Mouse (Mus musculus) midbrain, embryonic 13.5 days (tissue): ENCODE data around the gene Cog6. TPM values are rescaled to one million over a fixed set of nuclear protein-coding genes. Genes with fewer than 3 reads are reported as not detected.

Experiments
- ATAC-seq: fragments of 200-750 bp; cut with Nextera tagmentation; 2 replicates; pipeline ENCODE4 v1.8.0; 2017; ENCODE audit warnings: mild to moderate bottlenecking, moderate TSS enrichment, moderate library complexity
- H3K27ac ChIP-seq: fragments of 300-500 bp; sonication (generic); 2 replicates; pipeline ENCODE4 v1.5.1; 2015; ENCODE audit warnings: inconsistent platforms, mild to moderate bottlenecking, moderate library complexity
- H3K27me3 ChIP-seq: fragments of 300-500 bp; sonication (generic); 2 replicates; pipeline ENCODE4 v1.6.1; 2015; ENCODE audit warnings: mild to moderate bottlenecking, inconsistent platforms
- H3K36me3 ChIP-seq: fragments of 300-500 bp; sonication (generic); 2 replicates; pipeline ENCODE4 v1.6.1; 2015; ENCODE audit warnings: mild to moderate bottlenecking, inconsistent platforms
- H3K4me1 ChIP-seq: fragments of 300-500 bp; sonication (generic); replicated peaks from 2 replicates; pipeline ENCODE4 v1.6.1; 2015; ENCODE audit warnings: inconsistent platforms
- H3K4me2 ChIP-seq: fragments of 300-500 bp; sonication (generic); replicated peaks from 2 replicates; pipeline ENCODE4 v1.6.1; 2015; ENCODE audit warnings: moderate library complexity, mild to moderate bottlenecking, inconsistent platforms
- H3K4me3 ChIP-seq: fragments of 300-500 bp; sonication (generic); replicated peaks from 2 replicates; pipeline ENCODE4 v1.5.1; 2015; ENCODE audit warnings: mild to moderate bottlenecking, inconsistent platforms
- H3K9ac ChIP-seq: fragments of 300-500 bp; sonication (generic); replicated peaks from 2 replicates; pipeline ENCODE4 v1.6.1; 2015; ENCODE audit warnings: mild to moderate bottlenecking, inconsistent platforms
- H3K9me3 ChIP-seq: fragments of 300-500 bp; sonication (generic); 2 replicates; pipeline ENCODE4 v1.6.1; 2016; ENCODE audit warnings: mild to moderate bottlenecking, inconsistent platforms
- WGBS: fragments of 180-500 bp; shearing (Covaris S2); methylation state at CpG from one replicate; pipeline ENCODE4 v1.1.7; 2015; 5-methylcytosine and 5-hydroxymethylcytosine counted together
- polyA plus RNA-seq: library from polyadenylated mRNA; unstranded; fragments of >200 nt; fragmentation: Nextera tagmentation; extraction: Ambion mirVana; gene quantifications from 2 replicates; pipeline ENCODE4 v1.2.1, GENCODE M21; 2015

Cog6 gene
- polyA plus RNA-seq, 1 experiment from 2014 or later: 59.9 TPM

- Histone ChIP-seq H3K4me1 (peaks cover 32% of the 10 kb centered on the region), H3K9ac (peak overlapping the region; percentile 42), H3K27me3 (peaks cover 28% of the 10 kb centered on the region; the same call in 1 of the 2 replicates), H3K9me3 (no peaks in the 10 kb centered on the region), H3K4me3 (peak overlapping the region; percentile 72), H3K4me2 (peak overlapping the region; percentile 88), H3K27ac (no peak overlapping the region), H3K36me3 (no peaks in the 10 kb centered on the region)
- ATAC-seq: no peak
- 92% methylated on average over 13 of the region's 13 CpGs for WGBS
Measured at GRCm38 (mm10) chr3:53043206-53043780, 26.3 kb upstream of the Cog6 start.

- 35% methylated on average over 9 of the region's 9 CpGs for WGBS
- ATAC-seq: no peak
- Histone ChIP-seq H3K9ac (peak overlapping the region; percentile 79), H3K27ac (0 out of 2 replicates have a peak overlapping the region, but pooled peaks have one; percentile 69), H3K36me3 (no peaks in the 10 kb centered on the region), H3K4me2 (peak overlapping the region; percentile 88), H3K4me1 (peaks cover 32% of the 10 kb centered on the region), H3K9me3 (no peaks in the 10 kb centered on the region), H3K4me3 (peak overlapping the region; percentile 72), H3K27me3 (peaks cover 28% of the 10 kb centered on the region; the same call in 1 of the 2 replicates)
Measured at GRCm38 (mm10) chr3:53042240-53042567, 25.2 kb upstream of the Cog6 start.

GRCm38 (mm10) chr3:53041411-53042239, 24.6 kb upstream of the Cog6 start, which contains the start of gene Lhfp:
TSS of gene Lhfp (plus strand) at chr3:53041528.
- Histone ChIP-seq H3K36me3 (no peaks in the 10 kb centered on the region), H3K27ac (peak within 1 kb of the TSS; percentile 69), H3K4me3 (peak within 1 kb of the TSS; percentile 72), H3K9ac (peak within 1 kb of the TSS; percentile 79), H3K4me1 (peaks cover 32% of the 10 kb centered on the region), H3K4me2 (peak within 1 kb of the TSS; percentile 88), H3K9me3 (no peaks in the 10 kb centered on the region), H3K27me3 (peaks cover 28% of the 10 kb centered on the region; the same call in 1 of the 2 replicates)
- under 1% methylated on average over 57 of the region's 58 CpGs for WGBS
- ATAC-seq: peak; percentile 93

DNA sequence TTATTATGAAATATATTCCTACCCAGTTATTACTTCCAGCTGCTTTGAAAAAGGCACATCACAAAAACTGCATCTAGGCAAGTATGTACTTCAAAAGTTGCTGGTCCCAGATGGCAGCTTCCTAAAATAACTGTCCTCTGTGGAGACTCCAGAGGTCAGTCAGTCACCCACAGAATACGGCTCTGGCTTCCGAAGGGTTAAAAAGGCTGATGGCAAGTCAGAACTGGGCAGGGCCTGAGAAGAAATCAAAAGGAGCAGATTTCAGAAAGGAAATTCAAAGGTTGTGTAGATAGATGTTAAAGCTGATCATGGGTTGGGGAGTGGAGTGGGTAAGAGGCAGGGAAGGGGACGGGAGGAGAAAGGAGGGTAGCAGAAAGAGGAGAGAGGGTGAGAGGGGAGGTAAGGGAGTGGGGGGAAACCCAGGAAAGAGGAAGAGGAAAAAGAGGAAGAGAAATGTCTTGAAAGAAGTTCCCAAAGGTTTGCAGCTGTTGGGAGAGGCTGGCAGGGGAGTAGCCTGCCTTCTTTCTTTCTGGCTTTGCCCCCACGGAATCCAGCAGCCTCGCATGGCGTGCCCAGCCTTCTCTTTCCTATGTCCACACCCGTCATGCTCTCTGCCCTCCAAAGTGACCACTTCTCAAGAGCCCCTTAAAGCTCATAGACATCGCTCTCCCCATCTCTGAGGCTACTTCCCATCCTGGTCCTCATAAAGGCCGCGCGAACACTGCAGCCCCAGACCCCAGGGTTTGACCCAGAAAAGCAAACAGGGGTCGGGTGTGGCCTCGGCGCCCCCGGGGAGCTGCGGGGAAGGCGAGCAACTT, 23.8 kb upstream of the Cog6 start:
- H3K9ac ChIP-seq: peak overlapping the region; percentile 79
- no peaks in the 10 kb centered on the region for H3K36me3 ChIP-seq
- peak overlapping the region; percentile 88 for H3K4me2 ChIP-seq
- peak overlapping the region; percentile 69 for H3K27ac ChIP-seq
- ATAC-seq: peak; percentile 69
- peaks cover 28% of the 10 kb centered on the region; the same call in 1 of the 2 replicates for H3K27me3 ChIP-seq
- H3K4me1 ChIP-seq: peaks cover 32% of the 10 kb centered on the region
- peak overlapping the region; percentile 72 for H3K4me3 ChIP-seq
- 7% methylated on average over 17 of the region's 17 CpGs for WGBS
- H3K9me3 ChIP-seq: no peaks in the 10 kb centered on the region

DNA sequence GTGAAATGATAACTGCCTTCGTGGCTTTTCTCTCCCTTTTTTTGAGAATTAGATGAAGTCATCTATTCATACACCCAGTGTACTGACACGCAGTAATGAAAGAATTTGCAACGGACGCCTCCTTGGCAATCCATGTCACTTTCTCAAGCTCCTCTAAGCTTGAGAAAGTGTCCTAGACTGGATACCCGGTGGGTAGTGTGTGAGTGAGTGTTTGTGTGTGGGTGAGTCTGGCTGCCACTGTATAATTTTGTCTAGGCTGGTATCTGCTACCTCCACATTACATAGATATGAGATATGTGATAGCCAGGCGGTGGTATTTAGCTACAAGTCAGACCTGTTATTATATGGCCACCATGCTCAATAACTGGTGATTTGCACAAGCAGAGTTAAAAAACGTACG, 22.7 kb upstream of the Cog6 start:
- no peak overlapping the region for H3K4me2 ChIP-seq
- no peaks in the 10 kb centered on the region for H3K9me3 ChIP-seq
- 78% methylated on average over 8 of the region's 8 CpGs for WGBS

DNA sequence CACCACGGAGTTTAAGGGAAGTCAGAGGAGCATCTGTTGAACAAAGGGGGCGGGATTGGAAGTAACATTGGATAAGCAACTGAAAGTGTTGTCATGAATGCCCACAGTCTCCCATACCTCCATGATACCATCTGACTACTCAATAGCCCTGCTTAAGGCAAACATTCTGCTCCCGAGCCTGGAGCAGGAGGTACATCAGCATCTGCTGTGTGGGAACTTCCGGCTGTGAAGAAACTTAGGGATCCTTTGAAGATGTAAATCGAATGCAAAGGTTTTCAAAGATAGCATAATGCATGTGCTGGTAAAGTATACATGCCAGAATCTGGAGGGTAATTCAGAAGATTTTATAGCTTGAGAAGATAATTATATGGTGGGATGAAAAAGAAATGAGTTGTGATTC, 21.9 kb upstream of the Cog6 start:
- no peak overlapping the region for H3K4me3 ChIP-seq
- 74% methylated on average over 5 of the region's 5 CpGs for WGBS
- no peak for ATAC-seq

More for the DNA sequence above, 22.7 kb upstream of the Cog6 start:
- no peak overlapping the region for H3K27ac ChIP-seq
- peaks cover 26% of the 10 kb centered on the region for H3K4me1 ChIP-seq
- ATAC-seq: no peak
- H3K36me3 ChIP-seq: no peaks in the 10 kb centered on the region
- H3K4me3 ChIP-seq: no peak overlapping the region
- H3K27me3 ChIP-seq: peaks cover 28% of the 10 kb centered on the region; the same call in 1 of the 2 replicates
- H3K9ac ChIP-seq: no peak overlapping the region

DNA sequence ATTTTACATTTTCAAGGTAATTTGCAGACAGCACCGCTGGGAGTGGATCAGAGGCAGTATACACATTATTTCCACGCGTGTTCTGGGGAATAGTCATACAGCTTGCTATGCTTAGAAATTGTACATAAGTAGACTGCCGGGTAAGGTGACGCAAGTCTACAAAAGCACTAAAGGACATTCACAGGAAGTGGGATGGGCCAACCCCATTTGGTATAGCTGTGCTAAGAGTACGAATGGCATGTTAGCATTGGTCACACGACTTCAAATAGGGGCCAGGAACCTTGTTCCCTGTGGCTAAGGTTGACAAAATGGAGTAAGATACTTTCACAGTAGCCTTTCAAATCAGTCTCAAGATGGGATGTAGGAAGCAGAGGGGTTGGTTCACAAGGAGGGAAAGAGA, 19.9 kb upstream of the Cog6 start:
- H3K9me3 ChIP-seq: no peaks in the 10 kb centered on the region
- H3K27ac ChIP-seq: no peak overlapping the region
- H3K4me3 ChIP-seq: no peak overlapping the region
- H3K9ac ChIP-seq: no peak overlapping the region
- peaks cover 24% of the 10 kb centered on the region; the same call in 1 of the 2 replicates for H3K27me3 ChIP-seq
- no peak overlapping the region for H3K4me2 ChIP-seq
- WGBS: 90% methylated on average over 7 of the region's 7 CpGs
- peaks cover 6% of the 10 kb centered on the region for H3K4me1 ChIP-seq
- H3K36me3 ChIP-seq: no peaks in the 10 kb centered on the region
- ATAC-seq: no peak

More for the DNA sequence above, 21.9 kb upstream of the Cog6 start:
- Histone ChIP-seq H3K27ac (no peak overlapping the region), H3K4me1 (peaks cover 19% of the 10 kb centered on the region), H3K36me3 (no peaks in the 10 kb centered on the region), H3K27me3 (peaks cover 28% of the 10 kb centered on the region; the same call in 1 of the 2 replicates), H3K9me3 (no peaks in the 10 kb centered on the region), H3K9ac (no peak overlapping the region), H3K4me2 (no peak overlapping the region)

DNA sequence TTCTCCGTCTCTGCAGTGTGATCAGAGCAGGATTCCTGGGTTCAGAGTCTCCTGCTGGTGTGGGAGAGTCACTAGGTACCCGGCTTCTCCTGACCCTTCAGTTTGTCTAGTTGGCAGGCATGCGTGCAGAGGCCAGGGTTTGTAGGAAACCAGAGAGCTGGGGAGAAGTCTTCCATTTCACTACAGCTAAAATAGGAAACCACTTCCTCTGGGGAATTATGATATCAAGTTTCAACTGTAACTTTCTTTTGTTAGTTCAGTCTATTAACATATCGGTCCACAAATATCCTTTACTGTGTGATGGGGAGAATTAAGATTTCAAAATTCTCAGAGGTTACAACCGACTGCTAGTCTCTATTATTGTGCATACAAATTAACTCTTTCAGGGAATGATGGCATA, 19.0 kb upstream of the Cog6 start:
- no peak overlapping the region for H3K27ac ChIP-seq
- H3K9ac ChIP-seq: no peak overlapping the region
- no peak for ATAC-seq
- 78% methylated on average over 5 of the region's 5 CpGs for WGBS
- H3K27me3 ChIP-seq: peaks cover 24% of the 10 kb centered on the region; the same call in 1 of the 2 replicates
- no peaks in the 10 kb centered on the region for H3K9me3 ChIP-seq
- H3K4me2 ChIP-seq: no peak overlapping the region
- no peaks in the 10 kb centered on the region for H3K36me3 ChIP-seq
- H3K4me3 ChIP-seq: no peak overlapping the region
- H3K4me1 ChIP-seq: peaks cover 4% of the 10 kb centered on the region

DNA sequence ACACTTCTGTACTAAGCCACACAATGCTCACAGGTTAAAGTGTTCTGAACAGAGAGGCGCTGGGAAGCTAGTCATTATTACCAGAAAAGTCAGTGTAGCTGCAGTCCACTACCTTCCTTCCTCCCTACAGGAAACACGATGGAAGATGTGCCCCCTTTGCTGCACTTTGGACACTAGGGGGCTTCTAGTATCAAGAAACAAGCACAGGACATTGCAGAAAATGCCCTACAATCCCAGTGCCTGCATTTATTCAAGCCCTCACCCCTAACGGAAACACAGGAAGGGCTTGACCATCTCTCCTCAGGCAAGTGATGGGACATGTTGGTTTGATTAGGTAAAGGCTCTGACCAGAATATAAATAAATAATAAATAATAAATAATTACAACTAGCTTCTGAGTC, 16.4 kb upstream of the Cog6 start:
- Histone ChIP-seq H3K4me3 (no peak overlapping the region), H3K27ac (no peak overlapping the region), H3K9ac (no peak overlapping the region), H3K9me3 (no peaks in the 10 kb centered on the region), H3K36me3 (no peaks in the 10 kb centered on the region), H3K27me3 (0 out of 2 replicates have a peak, but pooled peaks cover 6% of the 10 kb centered on the region), H3K4me2 (no peak overlapping the region), H3K4me1 (no peaks in the 10 kb centered on the region)
- WGBS: 20% methylated on average over 3 of the region's 3 CpGs
- no peak for ATAC-seq

DNA sequence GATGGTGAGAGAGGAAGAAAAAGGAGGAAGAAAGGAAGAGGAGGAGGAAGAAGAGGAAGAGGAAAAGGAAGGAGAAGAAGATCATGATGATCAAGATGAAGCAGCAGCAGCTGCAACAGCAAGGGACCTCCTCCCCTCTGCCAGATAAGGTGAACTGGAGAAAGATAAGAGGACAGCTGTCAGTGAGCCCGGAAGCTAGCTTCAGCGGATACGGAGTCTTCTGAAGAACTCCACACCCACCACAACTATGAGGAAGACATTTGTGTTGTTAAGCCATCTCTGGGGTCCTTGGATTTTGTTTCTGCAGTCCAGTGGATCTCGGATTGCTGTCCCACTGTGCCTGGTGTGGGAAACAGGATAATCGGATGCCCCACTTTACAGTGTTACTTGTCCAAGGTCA, 15.4 kb upstream of the Cog6 start:
- H3K4me1 ChIP-seq: no peaks in the 10 kb centered on the region
- H3K9ac ChIP-seq: no peak overlapping the region
- H3K27me3 ChIP-seq: 0 out of 2 replicates have a peak, but pooled peaks cover 5% of the 10 kb centered on the region
- H3K36me3 ChIP-seq: no peaks in the 10 kb centered on the region
- no peak for ATAC-seq
- no peaks in the 10 kb centered on the region for H3K9me3 ChIP-seq
- H3K27ac ChIP-seq: no peak overlapping the region
- no peak overlapping the region for H3K4me3 ChIP-seq
- 67% methylated on average over 5 of the region's 5 CpGs for WGBS
- H3K4me2 ChIP-seq: no peak overlapping the region

DNA sequence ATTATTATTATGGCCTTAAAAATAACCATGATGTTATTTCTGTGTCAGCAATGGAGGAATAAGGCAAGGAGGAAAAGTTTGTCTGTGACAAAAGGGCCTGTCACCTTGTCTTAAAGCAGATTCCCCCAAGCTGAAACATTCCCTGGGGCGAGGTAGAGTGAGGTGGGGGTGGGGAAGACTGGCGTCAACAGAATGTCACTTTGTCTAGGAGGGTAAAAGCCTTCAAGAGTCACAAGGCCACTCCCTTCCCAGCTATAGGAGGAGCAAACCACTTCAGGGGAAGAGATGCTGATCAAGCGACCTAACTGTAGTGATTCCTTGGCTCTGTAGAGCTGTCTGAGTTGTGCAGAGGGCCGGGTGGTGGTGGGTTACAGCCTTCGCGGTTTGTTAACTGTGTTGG, 14.5 kb upstream of the Cog6 start:
- Histone ChIP-seq H3K27ac (no peak overlapping the region), H3K4me3 (no peak overlapping the region), H3K9ac (no peak overlapping the region), H3K36me3 (no peaks in the 10 kb centered on the region), H3K27me3 (0 out of 2 replicates have a peak, but pooled peaks cover 5% of the 10 kb centered on the region), H3K4me2 (no peak overlapping the region), H3K4me1 (no peaks in the 10 kb centered on the region), H3K9me3 (no peaks in the 10 kb centered on the region)
- 39% methylated on average over 6 of the region's 6 CpGs for WGBS
- ATAC-seq: no peak
